Mouse (Mus musculus) limb, embryonic 10.5 days (tissue): ENCODE data around the gene Zmynd8. TPM values are rescaled to one million over a fixed set of nuclear protein-coding genes. Genes with fewer than 3 reads are reported as not detected.

Experiments used
- DNase-seq: peaks from one replicate; pipeline ENCODE4 v3.0.0-alpha.2; 2017; ENCODE audit warnings: low spot score
- H3K27ac ChIP-seq: fragments of 300-500 bp; sonication (generic); 2 replicates; pipeline ENCODE4 v1.5.1; 2016; ENCODE audit warnings: mild to moderate bottlenecking
- H3K27me3 ChIP-seq: fragments of 300-500 bp; sonication (generic); 2 replicates; pipeline ENCODE4 v1.6.1; 2016; ENCODE audit warnings: low read depth, mild to moderate bottlenecking; ENCODE audit not compliant: poor library complexity, severe bottlenecking
- H3K36me3 ChIP-seq: fragments of 300-500 bp; sonication (generic); 2 replicates; pipeline ENCODE4 v1.6.1; 2016; ENCODE audit warnings: mild to moderate bottlenecking, moderate library complexity
- H3K4me1 ChIP-seq: fragments of 300-500 bp; sonication (generic); 2 replicates; pipeline ENCODE4 v1.6.1; 2016
- H3K4me3 ChIP-seq: fragments of 300-500 bp; sonication (generic); 2 replicates; pipeline ENCODE4 v1.5.1; 2016; ENCODE audit warnings: mild to moderate bottlenecking, moderate library complexity
- H3K9me3 ChIP-seq: fragments of 300-500 bp; sonication (generic); replicated peaks from 2 replicates; pipeline ENCODE4 v1.6.1; 2016; ENCODE audit warnings: mild to moderate bottlenecking
- WGBS: fragments of 180-500 bp; shearing (Covaris S2); methylation state at CpG from one replicate; pipeline ENCODE4 v1.1.7; 2016; 5-methylcytosine and 5-hydroxymethylcytosine counted together
- polyA plus RNA-seq: library from polyadenylated mRNA; unstranded; fragments of >200 nt; fragmentation: Nextera tagmentation; extraction: Ambion mirVana; gene quantifications from 2 replicates; pipeline ENCODE4 v1.2.1, GENCODE M21; 2016

The Zmynd8 gene
- polyA plus RNA-seq, 1 experiment from 2014 or later = 59.5 TPM

DNA sequence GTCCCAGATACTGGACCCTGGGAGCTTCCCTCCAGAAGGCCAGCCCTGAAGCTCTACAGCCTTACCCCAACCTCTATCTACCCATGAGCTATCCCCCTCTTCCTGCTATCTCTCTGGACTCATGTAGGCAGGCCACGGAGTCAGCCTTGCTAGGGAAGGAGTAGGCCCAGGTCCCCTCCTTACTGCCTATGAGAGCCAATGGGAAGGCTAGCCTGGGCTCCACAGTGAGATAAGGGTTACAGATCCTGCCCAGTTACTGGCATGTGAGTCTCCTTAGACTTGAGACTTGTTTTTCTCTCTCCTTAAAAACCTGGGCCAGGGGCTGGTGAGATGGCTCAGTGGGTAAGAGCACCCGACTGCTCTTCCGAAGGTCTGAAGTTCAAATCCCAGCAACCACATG lies 5.6 kb downstream of the Zmynd8 start:
- no peaks in the 10 kb centered on the region for H3K9me3 ChIP-seq
- no peaks in the 10 kb centered on the region for H3K36me3 ChIP-seq
- peaks cover 60% of the 10 kb centered on the region for H3K4me1 ChIP-seq
- no peaks in the 10 kb centered on the region for H3K27me3 ChIP-seq
- WGBS = 92% methylated on average over 3 of the region's 3 CpGs
- no peak overlapping the region for H3K4me3 ChIP-seq
- H3K27ac ChIP-seq = peak overlapping the region; percentile 22
- DNase-seq = no peak

DNA sequence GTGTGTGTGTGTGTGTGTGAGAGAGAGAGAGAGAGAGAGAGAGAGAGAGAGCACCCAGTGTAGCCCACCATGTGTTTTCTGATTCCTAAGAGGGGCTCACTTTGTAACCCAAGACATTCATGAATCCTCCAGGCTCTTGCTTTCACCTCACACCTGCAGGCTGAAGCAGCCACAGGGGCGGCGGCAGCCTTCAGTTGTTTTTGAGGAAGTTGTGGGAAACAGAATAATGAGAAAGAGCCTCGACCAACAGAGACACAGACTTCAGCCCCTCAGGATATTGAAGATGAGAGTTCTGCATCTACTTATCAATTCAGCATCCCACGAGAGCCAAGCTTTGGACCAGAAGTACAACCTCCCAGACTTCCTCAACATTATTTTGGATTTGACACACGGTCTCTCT lies 6.2 kb downstream of the Zmynd8 start:
- Histone ChIP-seq H3K27ac (peak overlapping the region; percentile 22), H3K36me3 (no peaks in the 10 kb centered on the region), H3K4me1 (peaks cover 66% of the 10 kb centered on the region), H3K4me3 (no peak overlapping the region), H3K27me3 (no peaks in the 10 kb centered on the region), H3K9me3 (no peaks in the 10 kb centered on the region)
- no peak for DNase-seq
- WGBS = 83% methylated on average over 5 of the region's 5 CpGs

DNA sequence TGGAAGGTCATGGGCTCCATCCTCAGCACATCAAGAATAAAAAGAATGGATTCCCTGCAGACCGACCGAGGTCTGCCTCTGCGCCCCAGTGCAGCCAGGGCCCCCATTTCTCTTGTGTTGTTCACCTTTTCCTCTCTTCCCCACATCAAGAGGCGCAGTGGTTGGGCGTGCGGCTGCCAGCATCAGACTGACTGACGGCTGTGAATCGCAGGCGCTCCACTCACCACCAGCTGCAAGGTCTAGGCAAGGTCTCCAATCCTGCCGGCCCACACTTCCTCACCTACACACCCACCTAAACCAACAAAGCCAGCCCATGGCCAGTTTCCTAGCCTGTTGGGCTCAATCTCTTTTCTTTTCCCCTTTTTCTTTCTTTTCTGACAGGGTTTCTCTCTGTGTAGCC lies 8.4 kb downstream of the Zmynd8 start:
- H3K9me3 ChIP-seq = no peaks in the 10 kb centered on the region
- H3K27me3 ChIP-seq = no peaks in the 10 kb centered on the region
- peak overlapping the region; percentile 98 for H3K27ac ChIP-seq
- H3K4me3 ChIP-seq = no peak overlapping the region
- H3K36me3 ChIP-seq = no peaks in the 10 kb centered on the region
- 79% methylated on average over 10 of the region's 10 CpGs for WGBS
- H3K4me1 ChIP-seq = peaks cover 68% of the 10 kb centered on the region
- DNase-seq = no peak

DNA sequence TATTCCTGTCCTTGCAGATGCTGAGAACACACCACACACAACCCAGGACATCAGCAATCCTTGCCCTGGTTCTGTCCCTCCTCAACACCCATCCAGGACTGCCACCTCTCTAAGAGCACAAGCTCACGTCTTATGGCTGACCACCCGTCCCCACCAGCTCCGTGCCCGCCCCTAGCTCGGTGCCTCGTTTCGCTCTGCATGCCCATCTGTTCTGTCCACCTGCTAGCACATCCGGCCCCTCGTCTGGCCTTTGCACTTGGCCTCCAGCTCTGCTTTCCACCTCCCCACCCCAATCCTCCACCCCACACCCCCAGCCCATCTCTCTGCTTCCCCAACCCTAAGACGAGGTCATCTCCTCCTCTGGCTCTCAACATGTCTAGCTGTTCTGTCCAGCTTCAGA lies 8.9 kb downstream of the Zmynd8 start:
- Histone ChIP-seq H3K4me3 (no peak overlapping the region), H3K4me1 (peaks cover 68% of the 10 kb centered on the region), H3K27ac (peak overlapping the region; percentile 98), H3K36me3 (no peaks in the 10 kb centered on the region), H3K9me3 (no peaks in the 10 kb centered on the region), H3K27me3 (no peaks in the 10 kb centered on the region)
- WGBS = 86% methylated on average over 10 of the region's 10 CpGs
- DNase-seq = no peak

DNA sequence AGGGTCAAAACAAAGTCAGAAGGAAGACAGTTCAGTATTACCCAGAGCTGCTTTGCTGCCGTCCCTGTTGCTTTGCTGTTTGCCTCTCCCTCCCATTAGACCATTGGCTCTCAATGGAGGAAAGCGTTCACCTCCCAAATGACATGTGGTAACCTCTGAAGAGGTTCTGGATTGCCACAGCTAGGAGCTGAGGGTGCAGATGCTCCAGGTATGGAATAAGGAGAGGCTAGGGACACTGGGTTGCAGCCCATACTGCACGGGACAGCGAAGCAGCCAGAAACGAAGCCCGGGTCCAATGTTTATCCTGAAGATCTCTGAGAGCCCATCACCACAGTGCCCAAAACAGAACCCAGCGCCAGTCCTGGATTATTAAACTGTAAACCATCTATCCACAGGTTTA lies 9.6 kb downstream of the Zmynd8 start:
- 72% methylated on average over 7 of the region's 7 CpGs for WGBS
- no peaks in the 10 kb centered on the region for H3K27me3 ChIP-seq
- no peak overlapping the region for H3K4me3 ChIP-seq
- peak overlapping the region; percentile 98 for H3K27ac ChIP-seq
- H3K4me1 ChIP-seq = peaks cover 73% of the 10 kb centered on the region
- no peaks in the 10 kb centered on the region for H3K36me3 ChIP-seq
- no peak for DNase-seq
- H3K9me3 ChIP-seq = no peaks in the 10 kb centered on the region

DNA sequence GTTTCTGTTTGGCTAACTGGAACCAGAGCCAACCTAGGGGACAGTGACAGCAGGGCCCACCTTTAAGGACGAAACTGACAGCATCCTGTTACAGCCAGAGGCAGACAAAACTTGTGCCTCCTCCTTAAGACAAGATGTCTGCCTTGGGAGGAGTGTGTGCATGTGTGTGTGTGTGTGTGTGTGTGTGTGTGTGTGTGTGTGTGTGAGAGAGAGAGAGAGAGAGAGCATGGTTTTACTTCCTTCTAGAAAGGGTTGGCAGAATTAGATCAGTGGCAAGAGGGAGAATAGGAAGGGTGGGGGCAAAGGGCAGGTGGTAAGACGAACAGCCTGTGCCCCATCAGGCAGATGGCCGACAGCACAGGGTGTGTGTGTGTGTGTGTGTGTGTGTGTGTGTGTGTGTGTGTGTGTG lies 10.0 kb downstream of the Zmynd8 start:
- Histone ChIP-seq H3K36me3 (no peaks in the 10 kb centered on the region), H3K9me3 (no peaks in the 10 kb centered on the region), H3K27ac (peak overlapping the region; percentile 98), H3K4me1 (peaks cover 78% of the 10 kb centered on the region), H3K4me3 (no peak overlapping the region), H3K27me3 (no peaks in the 10 kb centered on the region)
- WGBS = 23% methylated on average over 3 of the region's 3 CpGs
- no peak for DNase-seq

DNA sequence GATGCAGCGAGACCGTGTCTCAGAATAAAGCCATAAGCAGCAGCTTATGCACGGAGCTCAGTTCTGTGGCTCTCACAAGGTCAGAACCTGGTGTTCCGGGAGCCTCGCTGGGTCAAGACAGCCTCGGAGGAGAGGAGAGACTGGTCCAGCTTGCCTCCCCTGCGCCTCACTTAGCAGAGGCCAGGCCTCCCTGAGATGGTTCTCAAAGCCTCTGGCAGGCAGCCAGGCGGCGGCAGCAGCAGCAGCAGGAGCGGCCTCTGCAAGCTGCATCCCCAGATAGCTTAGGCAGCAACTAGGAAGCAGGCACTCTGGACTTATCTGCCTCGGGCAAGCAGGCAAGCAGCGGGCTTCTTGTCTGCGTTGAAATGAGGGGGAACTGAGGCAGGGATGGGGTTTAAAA lies 10.4 kb downstream of the Zmynd8 start:
- Histone ChIP-seq H3K27ac (peak overlapping the region; percentile 98), H3K4me1 (peaks cover 82% of the 10 kb centered on the region), H3K27me3 (no peaks in the 10 kb centered on the region), H3K9me3 (no peaks in the 10 kb centered on the region), H3K4me3 (no peak overlapping the region), H3K36me3 (no peaks in the 10 kb centered on the region)
- WGBS = 30% methylated on average over 13 of the region's 13 CpGs
- peak; percentile 72 for DNase-seq

DNA sequence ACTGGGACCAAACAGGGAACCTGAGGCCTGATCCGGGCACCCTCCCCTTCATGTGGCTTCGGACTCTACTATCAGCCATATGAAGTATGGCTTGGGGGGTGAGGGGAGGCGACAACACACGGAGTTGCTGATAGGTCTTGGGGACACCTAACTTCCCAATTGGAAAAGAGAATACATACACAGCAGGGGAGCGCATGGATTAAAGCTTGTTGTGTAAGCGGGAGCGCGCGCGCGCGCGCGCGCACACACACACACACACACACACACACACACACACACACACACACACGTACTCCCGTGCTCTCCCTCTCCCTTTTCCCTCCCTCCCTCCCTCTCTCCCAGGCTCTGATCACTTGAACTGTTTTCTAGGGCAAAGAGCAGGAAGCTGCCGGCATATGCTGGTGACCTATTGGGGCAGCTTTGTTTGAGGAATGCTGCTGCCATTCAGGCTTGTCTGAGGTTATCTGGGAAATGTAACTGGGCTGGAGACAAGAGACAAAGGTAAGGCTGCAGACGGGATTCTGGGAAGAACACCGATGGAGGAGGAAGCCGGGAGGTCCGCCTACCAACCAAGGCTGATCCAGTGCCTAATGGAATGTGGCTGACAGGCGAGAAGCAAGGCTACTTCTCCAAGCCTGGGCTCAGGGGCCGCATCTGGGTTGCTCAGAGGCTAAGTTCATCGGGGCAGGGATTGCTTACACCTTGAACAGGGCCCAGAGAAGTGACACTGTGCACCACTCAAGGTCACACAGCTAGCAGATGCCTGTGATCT lies 11.8 kb downstream of the Zmynd8 start:
- Histone ChIP-seq H3K4me3 (peak overlapping the region; percentile 34), H3K36me3 (no peaks in the 10 kb centered on the region), H3K9me3 (no peaks in the 10 kb centered on the region), H3K27ac (peak overlapping the region; percentile 98), H3K4me1 (peaks cover 88% of the 10 kb centered on the region), H3K27me3 (no peaks in the 10 kb centered on the region)
- peak; percentile 65 for DNase-seq
- 3% methylated on average over 25 of the region's 25 CpGs for WGBS

DNA sequence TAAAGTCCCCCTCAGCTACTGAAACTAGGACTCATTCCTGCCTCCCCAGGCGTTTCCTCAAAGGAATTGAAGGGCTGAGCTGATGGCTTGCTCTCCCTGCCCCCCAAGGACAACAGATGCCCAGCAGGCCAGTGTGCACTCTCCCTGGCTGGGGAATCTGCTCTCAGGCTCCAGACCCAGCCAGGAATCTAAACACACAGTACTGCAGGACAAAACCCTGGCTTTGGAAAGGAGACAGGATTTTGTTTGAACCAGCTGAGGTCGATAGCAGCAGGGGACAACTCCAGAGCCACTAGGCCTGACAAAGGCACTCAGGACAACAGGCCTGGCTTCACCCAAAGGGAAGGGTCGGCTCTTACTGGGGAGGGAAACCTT lies 12.3 kb downstream of the Zmynd8 start:
- H3K27ac ChIP-seq = peak overlapping the region; percentile 98
- H3K27me3 ChIP-seq = no peaks in the 10 kb centered on the region
- WGBS = under 1% methylated on average over 3 of the region's 3 CpGs
- H3K4me1 ChIP-seq = peaks cover 94% of the 10 kb centered on the region
- peak; percentile 60 for DNase-seq
- H3K9me3 ChIP-seq = no peaks in the 10 kb centered on the region
- no peaks in the 10 kb centered on the region for H3K36me3 ChIP-seq
- H3K4me3 ChIP-seq = peak overlapping the region; percentile 34

DNA sequence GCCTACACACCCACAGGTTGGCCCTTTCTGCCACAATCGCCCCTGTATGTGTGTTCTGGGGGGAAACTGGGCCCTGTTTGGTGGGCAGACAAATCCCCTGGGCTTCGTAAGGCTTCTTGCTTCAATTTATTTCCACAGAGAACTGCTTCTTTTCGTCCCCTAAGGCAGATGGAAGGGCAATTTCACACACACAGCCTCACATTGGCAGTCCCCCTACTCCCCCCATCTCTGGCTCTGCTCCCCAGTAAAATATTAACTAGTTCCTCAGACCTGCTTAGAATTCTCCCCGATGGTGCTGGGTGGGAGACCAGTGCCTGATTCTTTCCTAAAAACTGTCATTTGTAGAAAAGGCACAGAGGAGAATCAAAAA lies 12.9 kb downstream of the Zmynd8 start:
- DNase-seq = no peak
- no peaks in the 10 kb centered on the region for H3K9me3 ChIP-seq
- H3K27me3 ChIP-seq = no peaks in the 10 kb centered on the region
- 20% methylated on average over 4 of the region's 4 CpGs for WGBS
- no peak overlapping the region; the same call in 1 of the 2 replicates for H3K4me3 ChIP-seq
- H3K4me1 ChIP-seq = peaks cover 99% of the 10 kb centered on the region
- peak overlapping the region; percentile 98 for H3K27ac ChIP-seq
- H3K36me3 ChIP-seq = no peaks in the 10 kb centered on the region

DNA sequence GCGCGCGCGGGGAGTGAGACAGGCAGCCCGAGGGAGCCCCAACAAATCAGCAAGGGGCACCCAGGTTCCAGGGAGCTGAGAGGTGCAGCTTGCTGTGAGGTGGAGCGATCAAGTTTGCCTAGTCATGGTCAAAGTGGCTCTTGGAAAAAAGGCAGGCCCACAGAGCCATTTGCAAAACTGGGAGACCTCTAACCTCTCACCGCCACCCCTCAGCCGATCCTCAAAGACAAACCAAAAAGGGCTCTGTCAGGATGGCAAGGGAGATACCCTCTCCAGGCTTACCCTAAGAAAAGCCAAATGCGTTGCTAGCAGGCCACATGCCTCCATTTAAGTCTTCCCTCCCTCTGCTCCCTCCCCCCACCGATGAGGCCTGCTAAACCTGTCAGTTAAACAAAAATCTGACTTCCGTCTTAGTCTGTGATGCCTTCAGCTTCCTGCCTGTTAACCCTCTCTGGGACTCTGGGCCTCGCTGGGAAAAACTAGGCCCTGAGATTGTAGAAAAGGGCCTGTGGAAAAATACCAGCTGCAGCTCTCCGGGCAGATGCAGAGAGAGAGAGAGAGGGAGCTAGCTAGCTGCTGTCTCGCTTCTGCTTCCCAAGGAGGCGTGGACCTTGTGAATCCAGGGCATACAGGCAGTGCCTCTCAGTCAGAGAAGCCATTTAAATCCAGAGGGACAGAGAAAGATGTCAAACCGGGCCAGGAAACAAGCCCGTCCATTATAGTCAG lies 13.4 kb downstream of the Zmynd8 start:
- DNase-seq = peak; percentile 74
- no peaks in the 10 kb centered on the region for H3K27me3 ChIP-seq
- 3% methylated on average over 17 of the region's 17 CpGs for WGBS
- H3K4me3 ChIP-seq = peak overlapping the region; percentile 45
- H3K9me3 ChIP-seq = no peaks in the 10 kb centered on the region
- H3K27ac ChIP-seq = peak overlapping the region; percentile 98
- H3K4me1 ChIP-seq = peaks cover 100% of the 10 kb centered on the region
- no peaks in the 10 kb centered on the region; the same call in 1 of the 2 replicates for H3K36me3 ChIP-seq

DNA sequence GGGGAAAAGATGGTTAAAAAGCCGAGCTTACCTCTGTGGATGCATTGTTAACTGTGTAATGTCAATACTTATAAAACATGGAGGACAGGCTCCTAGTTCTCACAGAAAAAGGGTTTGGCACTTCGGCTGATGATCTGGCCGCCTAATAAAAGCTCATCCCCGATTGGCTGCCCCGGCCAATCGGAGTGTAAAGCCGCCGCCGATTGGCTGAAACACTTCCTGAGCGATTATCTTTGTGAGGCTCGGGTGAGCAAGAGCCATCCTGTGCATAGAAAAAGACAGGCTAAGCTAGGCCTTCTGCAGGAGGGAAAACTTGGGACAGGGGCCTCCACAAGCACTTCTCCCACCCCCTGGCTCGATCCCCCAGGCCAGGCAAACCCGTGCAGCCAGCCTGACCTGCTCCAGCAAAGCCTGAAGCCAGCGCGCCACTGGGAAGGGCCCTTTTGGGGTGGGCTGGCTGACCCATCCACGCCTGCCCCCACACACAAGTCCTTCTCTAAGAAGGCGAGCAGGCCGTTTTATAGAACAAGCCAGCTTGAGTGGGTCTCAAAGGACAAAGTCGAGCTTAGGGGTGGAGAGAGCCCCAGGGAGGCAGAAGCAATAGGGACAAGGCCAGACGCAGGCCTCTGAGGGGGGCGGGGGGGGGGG lies 14.1 kb downstream of the Zmynd8 start:
- H3K4me1 ChIP-seq = peaks cover 100% of the 10 kb centered on the region
- H3K27me3 ChIP-seq = no peaks in the 10 kb centered on the region
- no peaks in the 10 kb centered on the region for H3K9me3 ChIP-seq
- H3K36me3 ChIP-seq = no peaks in the 10 kb centered on the region; the same call in 1 of the 2 replicates
- peak; percentile 94 for DNase-seq
- WGBS = 3% methylated on average over 21 of the region's 21 CpGs
- peak overlapping the region; percentile 45 for H3K4me3 ChIP-seq
- peak overlapping the region; percentile 98 for H3K27ac ChIP-seq
